Mouse (Mus musculus): ENCODE measurements around the gene Itga10. TPM values are rescaled to one million over a fixed set of nuclear protein-coding genes. Genes with fewer than 3 reads are reported as not detected.

Itga10 gene
- 0.80 and 1.2 TPM in 2 replicates for total RNA-seq (2012; rRNA removed)
- total RNA-seq (2014; rRNA removed) = 0.36 and 0.46 TPM in 2 replicates
- 1.0 and 1.2 TPM in 2 replicates for polyA plus RNA-seq (2012; ENCODE audit: insufficient read length, low read depth)

- DNase-seq (ENCODE audit: extremely low read depth) = peak; percentile 39
- no peak within 1 kb of the TSS for H3K4me3 ChIP-seq (replicated peaks in 1 of 3; ENCODE audit: low read depth in 2 of 3, low read length in 2 of 3, poor library complexity in 1 of 3)
- no peaks in the 10 kb centered on the region for H3K79me2 ChIP-seq (replicated peaks; ENCODE audit: control insufficient read depth, extremely low read depth, insufficient read depth, poor library complexity, severe bottlenecking)
- H3K4me1 ChIP-seq (ENCODE audit: control insufficient read depth in 1 of 2, insufficient read depth in 2 of 2) = peaks cover 11 to 14% of the 10 kb centered on the region in 2 experiments
- no peak within 1 kb of the TSS for H3K27ac ChIP-seq (ENCODE audit: insufficient read depth, low read depth)
- dilution Hi-C loops (cut with MboI; ENCODE audit: extremely low pct_ligation_motif_present, extremely low pct_unique_long_range_greater_than_20kb, low sequenced_read_pairs) = no loop called here
- no peaks in the 10 kb centered on the region for H3K27me3 ChIP-seq (replicated peaks)
- H3K4me2 ChIP-seq (ENCODE audit: insufficient read depth, low read depth, poor library complexity, severe bottlenecking) = no peak within 1 kb of the TSS
- H3K9me3 ChIP-seq (replicated peaks; ENCODE audit: low read length) = no peaks in the 10 kb centered on the region
- TF ChIP-seq SMC3 (IDR thresholded peaks at IDR 0.05; ENCODE audit: low read depth, low read length) (peak; percentile 66), JUN (IDR thresholded peaks at IDR 0.05; ENCODE audit: insufficient read depth, low read depth, low read length) (no peak), TBP (conservative IDR thresholded peaks at IDR 0.05; ENCODE audit: low read depth, low read length) (no peak), CTCF (conservative IDR thresholded peaks at IDR 0.05 in 1 of 2, IDR thresholded peaks at IDR 0.05 in 1 of 2; ENCODE audit: low read depth in 2 of 2, low read length in 2 of 2) (peak; percentile 24 to 73; a peak in 2 of 4 replicates), ZKSCAN1 (IDR thresholded peaks at IDR 0.05; ENCODE audit: borderline replicate concordance, low read depth, low read length) (peak; percentile 99), RAD21 (IDR thresholded peaks at IDR 0.05; ENCODE audit: low read depth, low read length) (peak; percentile 36)
- H3K9ac ChIP-seq (ENCODE audit: insufficient read depth, low read depth) = no peak within 1 kb of the TSS
- in situ Hi-C loops (cut with MboI; ENCODE audit: low pct_ligation_motif_present, low pct_unique_long_range_greater_than_20kb, low sequenced_read_pairs) = loop anchor here (5.0 kb wide), 1 partner anchor 103 kb away; no protein-coding TSS in a partner anchor
- H3K36me3 ChIP-seq (replicated peaks in 1 of 2; ENCODE audit: control insufficient read depth in 1 of 2, insufficient read depth in 1 of 2, low read length in 1 of 2) = peaks cover 21 to 79% of the 10 kb centered on the region in 2 experiments
Observed at GRCm38 (mm10) chr3:96645018-96645649, at the start of gene Itga10. Gene Itga10 (plus strand): TSS chr3:96645584.

GRCm38 (mm10) chr3:96595661-96596060 lies 49.7 kb upstream of the Itga10 start:
- dilution Hi-C loops (cut with MboI; ENCODE audit: extremely low pct_ligation_motif_present, extremely low pct_unique_long_range_greater_than_20kb, low sequenced_read_pairs) (no loop called here), in situ Hi-C loops (cut with MboI; ENCODE audit: low pct_ligation_motif_present, low pct_unique_long_range_greater_than_20kb, low sequenced_read_pairs) (no loop called here)
- Histone ChIP-seq H3K4me1 (ENCODE audit: control insufficient read depth in 1 of 2, insufficient read depth in 2 of 2) (peaks cover 2 to 21% of the 10 kb centered on the region in 2 experiments; a peak in 2 of 4 replicates), H3K27ac (ENCODE audit: insufficient read depth, low read depth) (no peak overlapping the region), H3K4me2 (ENCODE audit: insufficient read depth, low read depth, poor library complexity, severe bottlenecking) (no peak overlapping the region), H3K27me3 (replicated peaks) (no peaks in the 10 kb centered on the region), H3K9me3 (replicated peaks; ENCODE audit: low read length) (peaks cover 14% of the 10 kb centered on the region), H3K9ac (ENCODE audit: insufficient read depth, low read depth) (no peak overlapping the region), H3K79me2 (replicated peaks; ENCODE audit: control insufficient read depth, extremely low read depth, insufficient read depth, poor library complexity, severe bottlenecking) (no peaks in the 10 kb centered on the region), H3K36me3 (replicated peaks in 1 of 2; ENCODE audit: control insufficient read depth in 1 of 2, insufficient read depth in 1 of 2, low read length in 1 of 2) (peaks cover 0 to 6% of the 10 kb centered on the region in 2 experiments), H3K4me3 (replicated peaks in 1 of 3; ENCODE audit: low read depth in 2 of 3, low read length in 2 of 3, poor library complexity in 1 of 3) (no peak overlapping the region)
- no peak for TF ChIP-seq CHD1 (IDR thresholded peaks at IDR 0.05; ENCODE audit: low read depth, low read length)
- no peak for TF ChIP-seq HCFC1 (IDR thresholded peaks at IDR 0.05; ENCODE audit: low read depth, low read length)
- TF ChIP-seq MAX (IDR thresholded peaks at IDR 0.05; ENCODE audit: low read length) = no peak
- no peak for DNase-seq (ENCODE audit: extremely low read depth)

- H3K27ac ChIP-seq (ENCODE audit: insufficient read depth, low read depth) = no peak within 1 kb of the TSS
- H3K4me2 ChIP-seq (ENCODE audit: insufficient read depth, low read depth, poor library complexity, severe bottlenecking) = no peak within 1 kb of the TSS
- H3K4me3 ChIP-seq (replicated peaks in 1 of 3; ENCODE audit: low read depth in 2 of 3, low read length in 2 of 3, poor library complexity in 1 of 3) = no peak within 1 kb of the TSS
- in situ Hi-C loops (cut with MboI; ENCODE audit: low pct_ligation_motif_present, low pct_unique_long_range_greater_than_20kb, low sequenced_read_pairs) (no loop called here), dilution Hi-C loops (cut with MboI; ENCODE audit: extremely low pct_ligation_motif_present, extremely low pct_unique_long_range_greater_than_20kb, low sequenced_read_pairs) (no loop called here)
- H3K9me3 ChIP-seq (replicated peaks; ENCODE audit: low read length) = peaks cover 14% of the 10 kb centered on the region
- no peaks in the 10 kb centered on the region for H3K27me3 ChIP-seq (replicated peaks)
- no peak for DNase-seq (ENCODE audit: extremely low read depth)
- peaks cover 0 to 6% of the 10 kb centered on the region in 2 experiments for H3K36me3 ChIP-seq (replicated peaks in 1 of 2; ENCODE audit: control insufficient read depth in 1 of 2, insufficient read depth in 1 of 2, low read length in 1 of 2)
- H3K4me1 ChIP-seq (ENCODE audit: control insufficient read depth in 1 of 2, insufficient read depth in 2 of 2) = peaks cover 2 to 21% of the 10 kb centered on the region in 2 experiments; a peak in 2 of 4 replicates
- TF ChIP-seq HCFC1 (IDR thresholded peaks at IDR 0.05; ENCODE audit: low read depth, low read length) = no peak
- no peaks in the 10 kb centered on the region for H3K79me2 ChIP-seq (replicated peaks; ENCODE audit: control insufficient read depth, extremely low read depth, insufficient read depth, poor library complexity, severe bottlenecking)
- no peak within 1 kb of the TSS for H3K9ac ChIP-seq (ENCODE audit: insufficient read depth, low read depth)
Observed at GRCm38 (mm10) chr3:96596228-96596707, 49.1 kb upstream of the Itga10 start, which contains the start of gene Ankrd34a. Gene Ankrd34a (plus strand): TSS chr3:96596636.

All from CH12.LX (cell line).